Mouse (Mus musculus): Measurements from ENCODE around the gene Fgfr2. TPM values are rescaled to one million over a fixed set of nuclear protein-coding genes. Genes with fewer than 3 reads are reported as not detected.

Fgfr2 gene
- total RNA-seq, 1 experiment from 2014 or later = not detected

GRCm38 (mm10) chr7:130834958-130835861 lies 2287.9 kb downstream of the Fgfr2 start:
- ATAC-seq (replicated peaks in 1 of 2; ENCODE audit: insufficient read depth in 1 of 2, low FRiP score in 2 of 2, low TSS enrichment in 1 of 2, low read depth in 1 of 2, poor library complexity in 2 of 2, severe bottlenecking in 2 of 2) = no peak

DNA sequence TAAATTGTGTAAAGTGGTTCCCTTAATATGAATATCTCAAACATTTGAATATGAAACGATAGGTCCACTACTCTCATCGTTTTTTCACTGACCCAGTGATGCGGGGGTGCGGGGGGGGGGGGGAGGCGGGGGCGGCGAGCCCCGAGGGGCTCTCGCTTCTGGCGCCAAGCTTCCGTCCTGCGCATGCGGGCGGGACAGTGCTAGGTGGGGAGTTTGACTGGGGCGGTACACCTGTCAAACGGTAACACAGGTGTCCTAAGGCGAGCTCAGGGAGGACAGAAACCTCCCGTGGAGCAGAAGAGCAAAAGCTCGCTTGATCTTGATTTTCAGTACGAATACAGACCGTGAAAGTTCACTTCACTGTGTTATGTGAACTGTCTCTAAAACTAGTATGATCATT lies 2288.9 kb downstream of the Fgfr2 start:
- ATAC-seq (replicated peaks in 1 of 2; ENCODE audit: insufficient read depth in 1 of 2, low FRiP score in 2 of 2, low TSS enrichment in 1 of 2, low read depth in 1 of 2, poor library complexity in 2 of 2, severe bottlenecking in 2 of 2) = peak; percentile 99 to 100

- no peak for ATAC-seq (replicated peaks in 1 of 2; ENCODE audit: insufficient read depth in 1 of 2, low FRiP score in 2 of 2, low TSS enrichment in 1 of 2, low read depth in 1 of 2, poor library complexity in 2 of 2, severe bottlenecking in 2 of 2)
Measured at GRCm38 (mm10) chr7:130831586-130831985, 2291.6 kb downstream of the Fgfr2 start.

GRCm38 (mm10) chr7:130828475-130828874 lies 2294.7 kb downstream of the Fgfr2 start:
- ATAC-seq (replicated peaks in 1 of 2; ENCODE audit: insufficient read depth in 1 of 2, low FRiP score in 2 of 2, low TSS enrichment in 1 of 2, low read depth in 1 of 2, poor library complexity in 2 of 2, severe bottlenecking in 2 of 2) = peak; percentile 47 to 68; a peak in 3 of 4 replicates

GRCm38 (mm10) chr7:130827844-130828403 lies 2295.2 kb downstream of the Fgfr2 start:
- ATAC-seq (replicated peaks in 1 of 2; ENCODE audit: insufficient read depth in 1 of 2, low FRiP score in 2 of 2, low TSS enrichment in 1 of 2, low read depth in 1 of 2, poor library complexity in 2 of 2, severe bottlenecking in 2 of 2) = no peak

DNA sequence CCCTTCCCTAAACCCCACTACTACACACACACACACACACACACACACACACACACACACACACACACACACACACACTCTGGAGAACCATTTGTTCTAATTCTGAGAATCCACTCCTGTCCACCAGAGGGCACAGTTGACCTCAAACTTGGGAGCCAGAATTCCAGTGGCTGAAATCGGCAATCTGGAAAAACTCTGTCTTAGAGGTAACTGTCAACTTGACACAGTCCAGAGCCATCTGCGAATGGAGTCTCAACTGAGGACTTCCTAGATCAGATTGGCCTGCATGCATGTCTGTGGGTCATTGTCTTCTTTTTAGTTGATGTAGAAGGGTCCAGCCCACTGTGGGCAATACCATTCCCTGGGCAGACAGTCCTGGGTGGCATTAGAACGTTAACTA lies 2295.7 kb downstream of the Fgfr2 start:
- no peak for ATAC-seq (replicated peaks in 1 of 2; ENCODE audit: insufficient read depth in 1 of 2, low FRiP score in 2 of 2, low TSS enrichment in 1 of 2, low read depth in 1 of 2, poor library complexity in 2 of 2, severe bottlenecking in 2 of 2)

GRCm38 (mm10) chr7:130826343-130826742 lies 2296.8 kb downstream of the Fgfr2 start:
- ATAC-seq (replicated peaks in 1 of 2; ENCODE audit: insufficient read depth in 1 of 2, low FRiP score in 2 of 2, low TSS enrichment in 1 of 2, low read depth in 1 of 2, poor library complexity in 2 of 2, severe bottlenecking in 2 of 2) = peak in 1 of 2 experiments; percentile 18; a peak in 1 of 4 replicates

- ATAC-seq (replicated peaks in 1 of 2; ENCODE audit: insufficient read depth in 1 of 2, low FRiP score in 2 of 2, low TSS enrichment in 1 of 2, low read depth in 1 of 2, poor library complexity in 2 of 2, severe bottlenecking in 2 of 2) = no peak
Measured at GRCm38 (mm10) chr7:130823992-130824391, 2299.2 kb downstream of the Fgfr2 start.

DNA sequence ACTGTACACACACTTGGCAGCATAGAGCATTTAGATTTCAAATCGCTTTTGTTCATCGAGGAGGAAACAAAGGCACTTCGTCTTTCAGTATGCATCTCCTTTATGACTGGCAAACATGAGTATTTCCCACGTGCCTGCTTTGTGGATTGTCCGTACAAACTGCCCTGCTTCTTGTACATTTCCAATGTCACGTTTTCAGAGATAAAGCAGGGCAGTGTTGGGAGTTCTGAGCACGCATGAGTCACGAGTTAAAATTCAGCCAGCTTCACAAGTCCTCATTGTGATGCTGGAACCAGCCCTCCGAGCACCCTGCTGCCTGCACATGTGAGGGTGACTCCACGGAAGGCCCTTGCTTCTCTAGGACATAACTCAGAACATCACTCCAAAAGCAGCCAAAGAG lies 2303.5 kb downstream of the Fgfr2 start:
- ATAC-seq (replicated peaks in 1 of 2; ENCODE audit: insufficient read depth in 1 of 2, low FRiP score in 2 of 2, low TSS enrichment in 1 of 2, low read depth in 1 of 2, poor library complexity in 2 of 2, severe bottlenecking in 2 of 2) = no peak

- ATAC-seq (replicated peaks in 1 of 2; ENCODE audit: insufficient read depth in 1 of 2, low FRiP score in 2 of 2, low TSS enrichment in 1 of 2, low read depth in 1 of 2, poor library complexity in 2 of 2, severe bottlenecking in 2 of 2) = peak; percentile 64 to 80
Measured at GRCm38 (mm10) chr7:130818813-130819212, 2304.3 kb downstream of the Fgfr2 start.

DNA sequence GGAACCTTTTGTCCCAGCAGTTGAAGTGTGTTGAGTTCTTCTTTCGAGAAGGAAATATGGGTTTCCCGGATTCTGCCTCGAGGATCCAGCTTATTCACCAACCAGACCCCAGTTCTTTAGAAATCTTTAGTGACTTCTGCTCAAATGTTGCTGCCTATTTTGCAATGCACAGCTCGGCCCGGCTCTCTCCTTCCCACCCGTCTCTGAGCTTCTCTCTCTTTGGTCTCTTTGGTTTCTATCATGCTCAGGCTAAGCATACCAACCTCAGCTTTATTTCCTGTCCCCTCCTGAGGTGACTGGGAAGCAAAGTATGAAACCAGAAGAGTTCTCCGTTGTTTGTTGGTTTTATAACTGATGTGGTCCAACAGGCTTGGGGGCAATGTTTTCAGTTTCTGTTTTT lies 2306.9 kb downstream of the Fgfr2 start:
- ATAC-seq (replicated peaks in 1 of 2; ENCODE audit: insufficient read depth in 1 of 2, low FRiP score in 2 of 2, low TSS enrichment in 1 of 2, low read depth in 1 of 2, poor library complexity in 2 of 2, severe bottlenecking in 2 of 2) = peak in 1 of 2 experiments; percentile 37; a peak in 1 of 4 replicates

GRCm38 (mm10) chr7:130815601-130816000 lies 2307.5 kb downstream of the Fgfr2 start:
- ATAC-seq (replicated peaks in 1 of 2; ENCODE audit: insufficient read depth in 1 of 2, low FRiP score in 2 of 2, low TSS enrichment in 1 of 2, low read depth in 1 of 2, poor library complexity in 2 of 2, severe bottlenecking in 2 of 2) = no peak

GRCm38 (mm10) chr7:130812407-130812806 lies 2310.7 kb downstream of the Fgfr2 start:
- peak; percentile 27 to 29; a peak in 3 of 4 replicates for ATAC-seq (replicated peaks in 1 of 2; ENCODE audit: insufficient read depth in 1 of 2, low FRiP score in 2 of 2, low TSS enrichment in 1 of 2, low read depth in 1 of 2, poor library complexity in 2 of 2, severe bottlenecking in 2 of 2)

DNA sequence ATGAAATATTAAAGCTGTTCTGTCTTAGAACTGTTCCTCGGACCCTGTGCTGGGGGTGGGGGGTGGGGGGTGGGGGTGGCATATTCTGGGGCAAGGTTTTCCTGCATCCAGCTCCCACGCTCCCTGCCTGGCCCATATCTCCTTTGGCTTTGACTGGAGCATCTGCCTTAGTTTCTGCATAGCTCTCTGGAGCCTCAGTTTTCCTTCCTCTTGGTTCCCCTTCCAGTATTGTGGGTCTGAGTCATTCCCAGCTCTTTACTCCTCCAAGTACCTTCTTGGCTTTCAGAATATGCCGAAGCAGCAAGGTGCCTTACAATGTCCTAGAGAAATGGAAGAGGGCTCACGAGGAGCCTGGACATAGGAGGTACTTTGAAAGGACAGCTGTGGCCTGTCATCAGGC lies 2312.9 kb downstream of the Fgfr2 start:
- ATAC-seq (replicated peaks in 1 of 2; ENCODE audit: insufficient read depth in 1 of 2, low FRiP score in 2 of 2, low TSS enrichment in 1 of 2, low read depth in 1 of 2, poor library complexity in 2 of 2, severe bottlenecking in 2 of 2) = no peak

- ATAC-seq (replicated peaks in 1 of 2; ENCODE audit: insufficient read depth in 1 of 2, low FRiP score in 2 of 2, low TSS enrichment in 1 of 2, low read depth in 1 of 2, poor library complexity in 2 of 2, severe bottlenecking in 2 of 2) = no peak
Measured at GRCm38 (mm10) chr7:130808694-130809093, 2314.5 kb downstream of the Fgfr2 start.

DNA sequence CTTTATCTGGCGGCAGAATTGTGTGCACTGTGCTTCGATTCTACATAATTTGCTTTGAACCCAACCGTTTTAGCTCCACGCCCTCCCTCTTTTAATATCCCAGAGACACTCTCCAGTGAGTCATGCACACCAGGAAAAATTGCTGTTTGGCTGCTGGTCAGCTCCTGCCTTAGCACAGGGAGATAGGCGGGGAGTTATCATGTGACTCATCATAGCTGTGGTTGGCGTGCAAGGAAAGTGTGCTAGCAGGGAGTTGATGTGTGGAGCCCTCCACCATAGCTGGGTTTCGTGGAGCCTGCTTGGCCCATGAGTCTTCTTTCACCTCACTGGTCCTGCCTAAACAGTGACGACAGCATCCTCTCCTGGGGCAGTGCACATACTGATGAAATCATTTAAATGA lies 2315.4 kb downstream of the Fgfr2 start:
- ATAC-seq (replicated peaks in 1 of 2; ENCODE audit: insufficient read depth in 1 of 2, low FRiP score in 2 of 2, low TSS enrichment in 1 of 2, low read depth in 1 of 2, poor library complexity in 2 of 2, severe bottlenecking in 2 of 2) = no peak

- no peak for ATAC-seq (replicated peaks in 1 of 2; ENCODE audit: insufficient read depth in 1 of 2, low FRiP score in 2 of 2, low TSS enrichment in 1 of 2, low read depth in 1 of 2, poor library complexity in 2 of 2, severe bottlenecking in 2 of 2)
Measured at GRCm38 (mm10) chr7:130804991-130805390, 2318.2 kb downstream of the Fgfr2 start.

DNA sequence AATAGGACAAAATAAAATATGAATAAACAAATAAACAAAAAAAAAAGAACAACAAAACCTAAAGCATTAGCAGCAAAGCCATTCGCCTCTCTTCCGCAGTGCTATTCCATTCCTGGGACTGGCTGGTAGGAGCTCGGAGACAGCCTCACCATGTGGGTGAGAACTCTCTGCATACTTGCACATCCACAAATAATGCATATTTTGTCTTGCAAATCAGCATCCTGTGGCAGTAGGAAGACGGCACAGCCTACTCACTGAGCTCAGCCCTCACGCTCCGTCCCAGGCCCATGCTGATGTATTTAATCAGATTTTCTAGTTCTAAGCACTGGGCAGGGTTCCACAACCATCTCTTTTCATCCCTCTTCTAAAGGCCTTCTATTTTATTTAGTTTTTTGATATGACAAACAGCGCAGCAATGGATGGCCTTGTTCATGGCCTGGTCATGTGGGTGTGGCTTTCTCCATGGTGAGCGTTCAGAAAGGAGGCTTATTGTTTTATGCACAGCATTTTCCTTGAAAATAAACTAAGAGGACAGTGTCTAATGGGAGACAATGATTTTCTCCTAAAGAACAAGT lies 2319.8 kb downstream of the Fgfr2 start:
- ATAC-seq (replicated peaks in 1 of 2; ENCODE audit: insufficient read depth in 1 of 2, low FRiP score in 2 of 2, low TSS enrichment in 1 of 2, low read depth in 1 of 2, poor library complexity in 2 of 2, severe bottlenecking in 2 of 2) = no peak

Data from hematopoietic stem cell, adult 5-6 weeks (primary cell).